Mouse (Mus musculus): ENCODE measurements around the gene Ntng1. TPM values are rescaled to one million over a fixed set of nuclear protein-coding genes. Genes with fewer than 3 reads are reported as not detected.

Gene Ntng1
- polyA plus RNA-seq, 1 experiment from 2014 or later: 2.2 TPM

- H3K4me3 ChIP-seq (ENCODE audit: low read depth, low read length): no peak overlapping the region
- DNase-seq (ENCODE audit: low spot score) (no peak), ATAC-seq (ENCODE audit: insufficient number of reproducible peaks, low FRiP score, low TSS enrichment, low read depth) (no peak)
- H3K27ac ChIP-seq (replicated peaks; ENCODE audit: low read depth, low read length): no peak overlapping the region
- WGBS: 91% methylated on average over 17 of the region's 17 CpGs
- no peaks in the 10 kb centered on the region for H3K9me3 ChIP-seq (ENCODE audit: control insufficient read depth, low read length)
- H3K36me3 ChIP-seq (ENCODE audit: control insufficient read depth, insufficient read depth, low read length): no peaks in the 10 kb centered on the region
- no peak overlapping the region for H3K9ac ChIP-seq (ENCODE audit: low read length)
- H3K4me2 ChIP-seq (ENCODE audit: low read depth, severe bottlenecking): no peak overlapping the region
- H3K27me3 ChIP-seq (ENCODE audit: control insufficient read depth, insufficient read depth, low read length): no peaks in the 10 kb centered on the region
- no peaks in the 10 kb centered on the region for H3K4me1 ChIP-seq (ENCODE audit: control insufficient read depth, insufficient read depth, low read length)
These were observed 271.8 kb downstream of the Ntng1 start for GRCm38 (mm10) chr3:109871986-109872385.

GRCm38 (mm10) chr3:109858276-109858675, 285.5 kb downstream of the Ntng1 start:
- DNase-seq (ENCODE audit: low spot score): no peak
- no peaks in the 10 kb centered on the region for H3K4me1 ChIP-seq (ENCODE audit: control insufficient read depth, insufficient read depth, low read length)
- H3K27me3 ChIP-seq (ENCODE audit: control insufficient read depth, insufficient read depth, low read length): no peaks in the 10 kb centered on the region
- H3K4me2 ChIP-seq (ENCODE audit: low read depth, severe bottlenecking): no peak overlapping the region
- no peak for ATAC-seq (ENCODE audit: insufficient number of reproducible peaks, low FRiP score, low TSS enrichment, low read depth)
- H3K4me3 ChIP-seq (ENCODE audit: low read depth, low read length): no peak overlapping the region
- H3K9me3 ChIP-seq (ENCODE audit: control insufficient read depth, low read length): no peaks in the 10 kb centered on the region
- 94% methylated on average over 1 of the region's 1 CpGs for WGBS
- H3K36me3 ChIP-seq (ENCODE audit: control insufficient read depth, insufficient read depth, low read length): no peaks in the 10 kb centered on the region
- no peak overlapping the region for H3K27ac ChIP-seq (replicated peaks; ENCODE audit: low read depth, low read length)
- no peak overlapping the region for H3K9ac ChIP-seq (ENCODE audit: low read length)

GRCm38 (mm10) chr3:109854449-109855155, 289.2 kb downstream of the Ntng1 start:
- H3K4me3 ChIP-seq (ENCODE audit: low read depth, low read length): no peak overlapping the region
- WGBS: 89% methylated on average over 9 of the region's 9 CpGs
- no peaks in the 10 kb centered on the region for H3K9me3 ChIP-seq (ENCODE audit: control insufficient read depth, low read length)
- H3K9ac ChIP-seq (ENCODE audit: low read length): no peak overlapping the region
- H3K36me3 ChIP-seq (ENCODE audit: control insufficient read depth, insufficient read depth, low read length): no peaks in the 10 kb centered on the region
- no peaks in the 10 kb centered on the region for H3K4me1 ChIP-seq (ENCODE audit: control insufficient read depth, insufficient read depth, low read length)
- no peak overlapping the region for H3K4me2 ChIP-seq (ENCODE audit: low read depth, severe bottlenecking)
- no peak overlapping the region for H3K27ac ChIP-seq (replicated peaks; ENCODE audit: low read depth, low read length)
- ATAC-seq (ENCODE audit: insufficient number of reproducible peaks, low FRiP score, low TSS enrichment, low read depth) (no peak), DNase-seq (ENCODE audit: low spot score) (no peak)
- H3K27me3 ChIP-seq (ENCODE audit: control insufficient read depth, insufficient read depth, low read length): no peaks in the 10 kb centered on the region

GRCm38 (mm10) chr3:109846660-109847059, 297.2 kb downstream of the Ntng1 start:
- 61% methylated on average over 4 of the region's 4 CpGs for WGBS
- Histone ChIP-seq H3K9ac (ENCODE audit: low read length) (no peak overlapping the region), H3K4me2 (ENCODE audit: low read depth, severe bottlenecking) (no peak overlapping the region), H3K27me3 (ENCODE audit: control insufficient read depth, insufficient read depth, low read length) (no peaks in the 10 kb centered on the region), H3K4me1 (ENCODE audit: control insufficient read depth, insufficient read depth, low read length) (no peaks in the 10 kb centered on the region), H3K9me3 (ENCODE audit: control insufficient read depth, low read length) (no peaks in the 10 kb centered on the region), H3K36me3 (ENCODE audit: control insufficient read depth, insufficient read depth, low read length) (no peaks in the 10 kb centered on the region), H3K4me3 (ENCODE audit: low read depth, low read length) (no peak overlapping the region), H3K27ac (replicated peaks; ENCODE audit: low read depth, low read length) (no peak overlapping the region)
- ATAC-seq (ENCODE audit: insufficient number of reproducible peaks, low FRiP score, low TSS enrichment, low read depth) (no peak), DNase-seq (ENCODE audit: low spot score) (no peak)

GRCm38 (mm10) chr3:109825806-109826205, 318.0 kb downstream of the Ntng1 start:
- H3K27ac ChIP-seq (replicated peaks; ENCODE audit: low read depth, low read length): no peak overlapping the region
- H3K4me2 ChIP-seq (ENCODE audit: low read depth, severe bottlenecking): no peak overlapping the region
- no peaks in the 10 kb centered on the region for H3K36me3 ChIP-seq (ENCODE audit: control insufficient read depth, insufficient read depth, low read length)
- no peak overlapping the region for H3K9ac ChIP-seq (ENCODE audit: low read length)
- no peaks in the 10 kb centered on the region for H3K4me1 ChIP-seq (ENCODE audit: control insufficient read depth, insufficient read depth, low read length)
- whole genome bisulfite sequencing: 94% methylated on average over 1 of the region's 1 CpGs
- no peaks in the 10 kb centered on the region for H3K9me3 ChIP-seq (ENCODE audit: control insufficient read depth, low read length)
- ATAC-seq (ENCODE audit: insufficient number of reproducible peaks, low FRiP score, low TSS enrichment, low read depth) (no peak), DNase-seq (ENCODE audit: low spot score) (no peak)
- H3K4me3 ChIP-seq (ENCODE audit: low read depth, low read length): no peak overlapping the region
- H3K27me3 ChIP-seq (ENCODE audit: control insufficient read depth, insufficient read depth, low read length): no peaks in the 10 kb centered on the region

GRCm38 (mm10) chr3:109822803-109823474, 320.9 kb downstream of the Ntng1 start:
- H3K9ac ChIP-seq (ENCODE audit: low read length): no peak overlapping the region
- no peak overlapping the region for H3K27ac ChIP-seq (replicated peaks; ENCODE audit: low read depth, low read length)
- H3K36me3 ChIP-seq (ENCODE audit: control insufficient read depth, insufficient read depth, low read length): no peaks in the 10 kb centered on the region
- ATAC-seq (ENCODE audit: insufficient number of reproducible peaks, low FRiP score, low TSS enrichment, low read depth): no peak
- DNase-seq (ENCODE audit: low spot score): no peak
- no peaks in the 10 kb centered on the region for H3K27me3 ChIP-seq (ENCODE audit: control insufficient read depth, insufficient read depth, low read length)
- H3K4me3 ChIP-seq (ENCODE audit: low read depth, low read length): no peak overlapping the region
- no peaks in the 10 kb centered on the region for H3K4me1 ChIP-seq (ENCODE audit: control insufficient read depth, insufficient read depth, low read length)
- 80% methylated on average over 2 of the region's 2 CpGs for WGBS
- H3K9me3 ChIP-seq (ENCODE audit: control insufficient read depth, low read length): no peaks in the 10 kb centered on the region
- H3K4me2 ChIP-seq (ENCODE audit: low read depth, severe bottlenecking): no peak overlapping the region

GRCm38 (mm10) chr3:109818821-109819685, 324.8 kb downstream of the Ntng1 start:
- WGBS: 83% methylated on average over 2 of the region's 2 CpGs
- DNase-seq (ENCODE audit: low spot score): no peak

GRCm38 (mm10) chr3:109809065-109809464, 334.7 kb downstream of the Ntng1 start:
- Histone ChIP-seq H3K27me3 (ENCODE audit: control insufficient read depth, insufficient read depth, low read length) (no peaks in the 10 kb centered on the region), H3K27ac (replicated peaks; ENCODE audit: low read depth, low read length) (no peak overlapping the region), H3K36me3 (ENCODE audit: control insufficient read depth, insufficient read depth, low read length) (no peaks in the 10 kb centered on the region), H3K4me1 (ENCODE audit: control insufficient read depth, insufficient read depth, low read length) (no peaks in the 10 kb centered on the region), H3K9ac (ENCODE audit: low read length) (no peak overlapping the region), H3K4me3 (ENCODE audit: low read depth, low read length) (no peak overlapping the region), H3K9me3 (ENCODE audit: control insufficient read depth, low read length) (no peaks in the 10 kb centered on the region), H3K4me2 (ENCODE audit: low read depth, severe bottlenecking) (no peak overlapping the region)
- DNase-seq (ENCODE audit: low spot score) (no peak), ATAC-seq (ENCODE audit: insufficient number of reproducible peaks, low FRiP score, low TSS enrichment, low read depth) (no peak)
- 93% methylated on average over 1 of the region's 1 CpGs for WGBS

More at GRCm38 (mm10) chr3:109818821-109819685, 324.8 kb downstream of the Ntng1 start:
- no peaks in the 10 kb centered on the region for H3K36me3 ChIP-seq (ENCODE audit: control insufficient read depth, insufficient read depth, low read length)
- H3K4me2 ChIP-seq (ENCODE audit: low read depth, severe bottlenecking): no peak overlapping the region
- no peaks in the 10 kb centered on the region for H3K27me3 ChIP-seq (ENCODE audit: control insufficient read depth, insufficient read depth, low read length)
- H3K4me3 ChIP-seq (ENCODE audit: low read depth, low read length): no peak overlapping the region
- H3K27ac ChIP-seq (replicated peaks; ENCODE audit: low read depth, low read length): no peak overlapping the region
- H3K4me1 ChIP-seq (ENCODE audit: control insufficient read depth, insufficient read depth, low read length): no peaks in the 10 kb centered on the region
- ATAC-seq (ENCODE audit: insufficient number of reproducible peaks, low FRiP score, low TSS enrichment, low read depth): no peak
- H3K9ac ChIP-seq (ENCODE audit: low read length): no peak overlapping the region
- no peaks in the 10 kb centered on the region for H3K9me3 ChIP-seq (ENCODE audit: control insufficient read depth, low read length)
